Mouse (Mus musculus) stomach, postnatal 0 days (tissue): ENCODE data around the gene Entpd2.

ENCODE experiments used
- CTCF ChIP-seq: IDR thresholded peaks from 2 replicates; pipeline ENCODE4 v1.5.1; 2016; ENCODE audit warnings: antibody characterized with exemption, low read depth, mild to moderate bottlenecking, moderate library complexity
- EP300 ChIP-seq: optimal IDR thresholded peaks from 2 replicates; pipeline ENCODE3; 2016; ENCODE audit warnings: antibody characterized with exemption

DNA sequence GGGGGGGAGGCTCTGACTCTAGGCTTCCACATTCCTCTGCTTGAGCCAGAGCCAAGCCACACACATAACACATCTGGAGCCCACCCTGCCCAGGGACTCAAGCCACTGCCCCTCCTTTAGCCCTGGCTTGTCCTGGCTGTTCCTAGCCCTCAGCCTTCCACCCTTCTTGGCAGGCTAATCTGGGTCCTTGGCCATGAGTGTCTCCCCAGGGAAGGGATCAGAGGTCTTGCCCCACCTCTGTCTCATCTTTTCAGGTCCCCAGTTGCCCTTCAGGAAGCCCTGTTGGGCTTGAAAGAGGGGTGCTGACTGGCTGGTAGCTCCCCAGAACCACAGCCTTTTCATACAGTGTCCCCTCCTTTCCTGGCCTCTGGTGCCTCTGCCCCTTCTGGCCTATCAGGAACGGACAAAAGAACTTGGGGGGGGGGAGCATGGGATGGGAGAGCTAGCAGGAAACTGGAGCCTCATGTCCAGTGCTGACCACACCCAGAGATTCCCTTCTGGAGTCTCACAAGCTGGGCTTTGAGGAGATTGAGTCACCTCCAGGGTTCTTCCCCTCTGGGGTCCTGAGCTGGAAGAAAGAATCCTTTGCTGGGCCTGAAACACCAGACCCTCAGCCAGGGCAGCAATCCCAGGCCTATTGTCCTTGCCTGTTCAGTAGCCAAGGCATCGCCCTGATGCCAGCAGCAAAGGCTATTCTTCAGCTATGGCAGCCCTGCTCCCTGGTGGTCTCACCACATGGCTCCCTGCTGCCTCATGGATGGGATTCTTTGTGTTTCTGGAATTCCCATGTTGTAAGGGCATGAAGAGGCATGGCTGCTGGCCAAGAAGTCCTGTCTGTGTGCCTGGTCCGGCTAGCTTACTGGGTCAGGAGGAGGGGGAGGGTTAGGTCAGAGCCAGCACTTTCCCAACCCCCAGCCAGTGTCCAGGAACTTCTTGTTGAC is 1.1 kb upstream of the Entpd2 start:
- no peak for TF ChIP-seq CTCF
- TF ChIP-seq EP300 = no peak
